Mouse (Mus musculus) layer of hippocampus, postnatal 36 days (tissue): ENCODE results near the gene Mrpl34. TPM values are rescaled to one million over a fixed set of nuclear protein-coding genes. Genes with fewer than 3 reads are reported as not detected.

Experiments used
- DNase-seq, 2 experiments: peaks; one replicate each; pipeline ENCODE4 v3.0.0; 2022
- total RNA-seq, 2 experiments: library from RNA; stranded (reverse); gene quantifications; 2 replicates each; pipeline ENCODE4 v1.2.3; 2021

Mrpl34 gene
- total RNA-seq, 2 experiments from 2014 or later = 49.6 to 52.1 TPM

DNA sequence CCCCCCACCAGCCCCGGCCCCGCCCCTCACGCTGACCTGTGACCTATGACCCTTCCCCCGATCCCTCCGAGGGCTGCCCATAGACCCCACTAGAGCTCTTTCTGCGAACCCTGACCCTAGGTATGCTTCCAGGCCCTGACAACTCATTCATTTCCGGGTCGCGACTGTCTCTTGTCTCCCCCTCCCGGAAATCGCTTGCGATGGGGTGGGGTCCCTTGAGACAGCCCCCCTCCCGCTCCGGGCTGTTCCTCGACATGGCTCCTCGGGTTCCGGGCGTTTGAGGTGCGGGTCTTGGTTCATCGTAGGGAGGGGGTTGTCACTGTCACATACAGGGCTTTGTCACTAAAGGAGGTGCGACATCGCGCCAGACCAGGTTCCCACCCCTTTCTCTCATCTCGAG lies 4.7 kb downstream of the Mrpl34 start:
- peak in 1 of 2 experiments; percentile 60 for DNase-seq

DNA sequence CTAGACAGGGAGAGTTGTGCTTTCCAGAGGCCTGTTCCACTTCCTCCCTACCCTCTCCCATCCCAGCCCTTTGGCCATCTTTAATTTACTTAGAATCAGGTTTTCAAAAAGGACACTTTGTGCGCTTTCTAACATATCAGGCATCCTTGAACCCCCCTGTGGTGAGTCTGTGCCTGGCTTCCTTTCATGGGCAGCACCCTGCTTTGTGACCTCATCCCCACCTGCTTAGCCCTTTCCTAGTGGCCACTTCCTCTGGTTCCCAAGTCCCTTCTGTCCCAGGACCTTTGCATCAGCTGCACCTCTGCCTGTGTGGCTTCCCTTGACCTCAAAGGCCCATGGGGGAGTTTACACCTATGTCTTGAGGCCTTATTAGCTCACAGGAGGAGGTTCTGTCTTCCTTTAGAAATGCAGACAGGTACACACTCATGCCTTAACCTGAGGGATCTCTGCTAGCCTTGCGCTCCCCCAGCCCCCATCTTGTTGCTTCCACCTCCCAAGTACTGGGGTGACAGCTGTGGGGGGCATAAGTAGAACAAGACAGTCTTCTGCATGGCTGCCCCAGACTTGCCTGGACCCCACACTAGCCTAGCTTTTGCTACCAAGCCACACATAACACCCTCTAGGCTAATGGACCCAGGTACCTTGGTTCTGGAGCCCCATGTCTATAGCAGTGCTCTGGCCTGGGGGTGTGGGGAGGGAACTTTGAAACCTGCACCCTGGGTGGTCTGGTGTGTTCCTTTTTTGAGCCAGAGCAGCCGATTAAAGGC lies 5.6 kb downstream of the Mrpl34 start:
- no peak for DNase-seq

- no peak for DNase-seq
These were observed 6.1 kb downstream of the Mrpl34 start for GRCm38 (mm10) chr8:71470913-71471255.

GRCm38 (mm10) chr8:71471861-71472260 lies 7.1 kb downstream of the Mrpl34 start:
- DNase-seq = no peak

- no peak for DNase-seq
These were observed 8.0 kb downstream of the Mrpl34 start for GRCm38 (mm10) chr8:71472601-71473386.

DNA sequence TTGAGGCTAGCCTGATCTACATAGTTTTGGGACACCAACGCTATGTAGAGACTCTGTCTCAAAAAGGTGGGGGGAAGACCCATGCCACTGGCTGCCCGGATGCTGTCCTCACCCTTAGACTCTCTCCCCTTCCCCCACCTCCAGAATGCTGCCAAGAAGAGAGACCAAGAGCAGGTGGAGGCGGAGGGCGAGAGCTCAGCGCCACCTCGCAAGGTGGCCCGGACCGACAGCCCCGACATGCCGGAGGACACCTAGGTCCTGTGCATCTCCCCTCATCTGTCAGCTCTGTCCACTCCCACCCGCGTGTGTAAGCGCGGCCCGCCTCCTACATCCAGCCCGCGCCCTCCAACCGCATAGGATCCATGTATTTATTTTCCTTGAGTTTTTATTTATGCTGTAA lies 9.6 kb downstream of the Mrpl34 start:
- DNase-seq = no peak

- DNase-seq = no peak
These were observed 10.3 kb downstream of the Mrpl34 start for GRCm38 (mm10) chr8:71474785-71475701.

GRCm38 (mm10) chr8:71475702-71476075 lies 10.9 kb downstream of the Mrpl34 start:
- no peak for DNase-seq

GRCm38 (mm10) chr8:71476099-71476940 lies 11.6 kb downstream of the Mrpl34 start:
- DNase-seq = peak; percentile 81

- DNase-seq = no peak
These were observed 12.6 kb downstream of the Mrpl34 start for GRCm38 (mm10) chr8:71477196-71477845.

DNA sequence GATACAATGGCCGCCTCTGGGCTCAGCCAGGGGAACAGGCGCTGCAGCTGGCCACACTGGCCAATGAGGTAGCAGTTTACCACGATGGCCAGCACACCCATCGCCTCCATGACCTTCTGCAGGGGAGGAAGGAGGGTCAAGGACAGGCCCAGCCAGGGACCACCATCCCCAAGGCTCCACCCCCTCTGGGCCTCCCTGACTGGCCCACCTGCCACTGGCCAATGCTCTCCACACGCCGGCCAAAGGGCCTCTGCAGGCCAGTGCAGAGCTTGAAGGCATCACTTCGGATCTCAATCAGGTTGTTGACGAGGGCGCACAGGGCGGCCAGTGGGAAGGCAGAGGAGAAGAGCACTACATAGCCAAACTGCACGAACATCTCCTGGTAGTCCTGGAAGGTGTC lies 14.2 kb downstream of the Mrpl34 start:
- no peak for DNase-seq

GRCm38 (mm10) chr8:71483932-71484331 lies 19.2 kb downstream of the Mrpl34 start:
- no peak for DNase-seq

DNA sequence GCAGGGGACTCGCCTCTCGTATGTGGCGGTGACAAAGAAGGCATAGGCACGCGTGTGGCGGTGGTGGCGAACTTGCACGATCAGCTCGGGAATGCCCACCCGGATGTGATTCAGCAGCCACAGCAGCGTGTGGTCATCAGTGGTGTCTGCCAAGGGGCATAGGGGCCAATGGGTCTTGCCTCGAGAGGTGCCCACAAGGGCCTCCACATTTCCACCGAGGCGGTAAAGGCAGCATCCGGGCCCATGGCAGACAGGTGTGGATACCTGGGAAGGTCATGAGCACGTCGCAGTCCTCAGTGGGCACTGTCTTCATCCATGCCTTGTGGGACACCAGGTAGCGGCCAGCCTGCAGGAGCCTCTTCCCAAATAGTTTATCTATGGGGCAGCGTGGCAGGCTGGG lies 20.0 kb downstream of the Mrpl34 start:
- no peak for DNase-seq

DNA sequence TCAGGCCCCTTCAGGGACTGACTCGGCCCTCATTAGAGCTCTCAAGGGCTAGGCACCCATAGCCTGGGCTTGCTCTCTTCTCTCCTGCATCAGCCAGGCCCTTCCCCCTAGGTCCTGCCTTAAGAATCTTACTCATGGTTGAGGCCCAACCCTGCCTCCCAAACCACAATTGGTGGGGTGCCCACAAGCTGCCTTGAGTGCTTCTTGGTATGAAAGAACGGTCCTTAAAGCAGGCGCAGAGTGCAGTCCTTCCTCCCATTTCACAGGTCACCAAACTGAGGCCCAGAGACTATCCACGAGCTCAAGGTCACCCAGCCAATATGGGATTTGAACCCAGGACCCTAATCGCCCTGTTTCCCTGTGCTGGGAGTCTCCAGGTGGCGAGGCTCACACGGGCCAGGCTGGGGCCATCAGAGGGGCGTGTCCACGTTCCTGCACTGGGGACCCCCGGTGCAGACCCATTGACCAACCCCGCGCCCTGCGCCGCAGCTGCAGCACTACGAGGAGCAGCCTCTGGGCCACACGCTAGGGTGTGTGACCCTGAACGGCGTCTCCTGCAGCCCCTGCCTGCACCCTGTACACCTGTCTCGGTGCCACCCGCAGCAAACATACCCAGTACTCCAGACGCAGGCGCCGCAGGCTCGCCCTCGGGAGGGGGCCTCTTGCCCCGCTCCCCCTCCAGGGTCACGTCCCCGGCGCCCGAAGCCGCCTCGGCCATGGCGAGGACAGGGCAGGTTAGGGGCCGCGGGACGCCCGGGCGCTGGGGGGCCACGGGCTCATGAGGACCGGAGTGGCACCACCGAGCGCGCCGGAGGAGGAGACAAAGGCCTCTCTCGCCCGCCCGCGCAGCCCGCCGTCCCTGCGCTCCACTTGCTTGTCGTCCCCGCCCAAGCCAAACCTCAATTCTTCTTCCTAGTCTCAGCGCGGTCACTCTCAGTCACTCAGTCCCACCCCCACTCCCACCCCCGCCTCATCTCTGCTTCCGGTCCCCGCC lies 20.7 kb downstream of the Mrpl34 start, which contains the start of gene Ano8:
TSS of gene Ano8 (minus strand) at position 822 of the 994 bp plus-strand sequence.
- DNase-seq = peak; percentile 78 to 86

DNA sequence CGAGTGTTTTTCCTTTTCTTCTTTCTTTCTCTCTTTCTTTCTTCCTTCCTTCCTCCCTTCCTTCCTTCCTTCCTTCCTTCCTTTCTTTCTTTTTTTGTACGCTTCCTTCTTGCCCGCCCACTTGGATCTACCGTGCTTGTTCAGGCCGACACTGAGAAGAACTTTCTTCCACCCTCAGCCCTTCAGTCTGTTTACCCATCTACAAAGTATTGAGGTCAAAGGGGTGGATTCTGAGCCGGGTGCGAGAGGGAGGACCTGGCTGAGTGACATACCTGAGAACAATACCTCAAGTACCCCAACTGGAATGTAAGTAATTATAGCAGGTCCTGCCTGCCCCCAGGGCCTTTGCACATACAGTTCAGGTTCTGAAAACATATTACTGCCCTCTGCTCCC lies 21.4 kb downstream of the Mrpl34 start:
- no peak for DNase-seq

DNA sequence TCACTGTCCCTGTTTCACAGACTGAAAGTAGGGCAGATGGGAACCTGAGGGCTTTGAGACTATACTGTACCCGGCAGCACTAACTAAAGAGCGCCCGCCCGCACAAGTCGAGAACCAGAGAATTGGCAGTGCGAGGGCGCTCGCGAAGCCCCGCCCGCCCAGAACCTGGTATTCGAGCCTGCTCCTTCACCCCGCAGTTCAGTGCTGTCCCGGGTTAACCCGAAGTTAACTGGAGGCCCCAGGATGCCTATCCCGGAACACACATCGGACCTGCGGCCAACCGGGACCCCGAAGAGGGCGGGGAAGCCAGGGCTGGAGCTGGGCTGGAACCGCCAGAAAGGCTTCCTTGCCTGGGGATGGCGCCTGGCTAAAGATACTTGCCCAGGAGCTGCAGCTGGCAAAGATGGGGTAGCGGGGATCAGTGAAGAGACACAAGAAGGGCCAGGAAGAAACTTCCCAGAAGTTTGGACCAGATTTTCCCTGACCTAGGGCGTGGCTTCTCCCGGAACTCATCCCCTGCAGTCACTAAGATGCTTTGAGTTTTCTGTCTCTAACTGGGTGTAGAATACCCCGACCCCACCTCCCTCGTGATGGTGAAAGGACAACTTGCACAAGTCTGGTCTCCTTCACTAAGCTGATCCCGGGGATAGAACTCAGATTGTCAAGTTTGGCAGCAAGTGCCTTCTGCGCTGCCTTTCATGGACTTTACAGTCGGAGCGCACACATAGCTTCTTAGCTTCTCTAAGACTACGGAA lies 23.1 kb downstream of the Mrpl34 start, which contains the start of gene Gtpbp3:
TSS of gene Gtpbp3 (plus strand) at position 413 of the 755 bp plus-strand sequence.
- DNase-seq = peak; percentile 78 to 83

DNA sequence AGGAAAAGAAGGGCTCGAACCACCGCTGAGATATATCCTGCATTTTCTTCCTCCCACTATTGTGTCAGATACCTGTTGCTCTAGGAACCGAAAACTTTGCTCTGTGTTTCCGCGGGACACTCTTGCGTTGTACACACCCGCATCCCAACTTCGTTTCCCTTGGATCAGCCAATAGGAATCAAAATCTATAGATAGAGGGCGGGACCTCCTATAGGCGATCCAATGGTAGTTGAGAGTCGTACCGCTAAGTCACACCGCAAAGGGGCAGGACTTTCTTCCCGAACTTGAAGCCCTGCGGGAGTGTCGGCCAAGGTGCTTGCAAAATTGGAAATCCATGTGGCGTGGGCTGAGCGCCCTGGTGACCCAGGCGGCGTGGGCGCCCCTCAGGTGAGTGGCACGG lies 23.7 kb downstream of the Mrpl34 start:
- peak; percentile 78 to 83 for DNase-seq

- peak; percentile 75 to 79 for DNase-seq
These were observed 30.3 kb downstream of the Mrpl34 start for GRCm38 (mm10) chr8:71495039-71495438.

DNA sequence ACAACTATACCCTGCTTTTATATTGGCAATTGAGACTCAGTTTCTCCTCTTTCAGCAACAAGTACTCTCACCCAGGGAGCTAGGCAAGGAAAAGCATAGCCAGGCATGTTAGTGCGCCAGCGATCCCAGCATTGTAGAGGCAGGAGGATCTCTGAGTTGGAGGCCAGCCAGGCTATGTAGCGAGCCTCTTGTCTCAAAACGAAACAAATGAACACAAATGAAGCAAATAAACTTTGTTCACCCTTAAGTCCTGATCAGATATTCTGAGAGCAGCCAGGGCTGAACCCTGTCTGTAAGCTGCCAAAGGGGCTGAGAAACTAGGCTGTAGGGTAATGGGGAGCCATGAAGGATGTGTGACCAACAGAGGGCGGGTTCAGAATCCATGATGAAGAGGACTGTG lies 31.1 kb downstream of the Mrpl34 start:
- DNase-seq = no peak
